Mouse (Mus musculus): ENCODE results near the gene Xpo4. TPM values are rescaled to one million over a fixed set of nuclear protein-coding genes. Genes with fewer than 3 reads are reported as not detected.

The Xpo4 gene
- polyA plus RNA-seq, 1 experiment from 2014 or later, result 13.0 TPM

DNA sequence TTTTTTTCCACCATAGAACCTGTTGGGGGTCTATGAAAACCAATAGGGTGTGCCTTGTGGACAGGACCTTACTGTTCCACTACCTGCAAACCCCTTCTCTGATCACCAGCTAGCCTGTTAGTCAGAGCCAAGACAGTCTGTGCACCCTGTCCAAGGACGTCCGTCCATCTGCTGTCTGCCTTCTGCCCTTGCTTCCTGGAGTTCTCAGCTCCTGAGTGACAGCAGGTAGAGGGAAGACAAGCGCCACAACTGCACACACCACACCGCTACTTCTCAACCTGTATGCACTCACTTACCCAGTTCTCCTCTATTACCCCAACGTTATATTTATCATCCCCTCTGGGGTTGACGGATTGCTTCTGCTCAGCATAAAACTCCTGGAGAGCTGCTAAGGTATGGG lies 99.6 kb downstream of the Xpo4 start:
- H3K27ac ChIP-seq (ENCODE audit: low read length), result no peak overlapping the region
- H3K36me3 ChIP-seq (ENCODE audit: control insufficient read depth, insufficient read depth), result no peaks in the 10 kb centered on the region
- H3K4me3 ChIP-seq (ENCODE audit: low read length), result no peak overlapping the region
- no peaks in the 10 kb centered on the region; the same call in 1 of the 2 replicates for H3K4me1 ChIP-seq (ENCODE audit: control insufficient read depth, insufficient read depth, low read length)
- 79% methylated on average over 6 of the region's 6 CpGs for WGBS
- no peak for ATAC-seq (replicated peaks; ENCODE audit: extremely low read depth, insufficient read depth, low FRiP score)
- H3K4me2 ChIP-seq (ENCODE audit: low read depth, low read length), result no peak overlapping the region
- no peaks in the 10 kb centered on the region for H3K9me3 ChIP-seq (replicated peaks; ENCODE audit: control insufficient read depth, low read length)
- no peak overlapping the region for H3K9ac ChIP-seq (ENCODE audit: low read length)
- H3K27me3 ChIP-seq (ENCODE audit: control insufficient read depth, insufficient read depth, low read length), result no peaks in the 10 kb centered on the region

DNA sequence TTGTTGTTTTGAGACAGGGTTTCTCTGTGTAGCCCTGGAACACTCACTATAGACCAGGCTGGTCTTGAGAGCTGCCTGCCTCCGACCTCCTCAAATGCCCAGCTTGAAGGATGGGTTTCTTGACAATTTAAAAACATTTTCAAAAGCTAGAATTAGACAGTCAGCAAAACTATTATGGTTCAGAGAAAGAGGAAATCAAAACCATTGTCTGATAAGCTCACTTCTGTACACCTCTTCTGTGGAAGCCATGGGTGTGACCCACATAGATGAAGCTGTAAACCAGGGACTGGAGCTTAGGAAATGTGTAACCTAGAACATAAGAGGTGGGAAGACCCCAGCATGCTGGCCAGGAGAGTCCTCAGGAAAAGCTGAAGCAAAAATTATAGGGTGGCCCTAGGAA lies 108.3 kb downstream of the Xpo4 start:
- H3K9ac ChIP-seq (ENCODE audit: low read length), result no peak overlapping the region
- 86% methylated on average over 1 of the region's 1 CpGs for WGBS
- H3K27me3 ChIP-seq (ENCODE audit: control insufficient read depth, insufficient read depth, low read length), result no peaks in the 10 kb centered on the region
- H3K9me3 ChIP-seq (replicated peaks; ENCODE audit: control insufficient read depth, low read length), result no peaks in the 10 kb centered on the region
- no peak overlapping the region for H3K4me3 ChIP-seq (ENCODE audit: low read length)
- no peak overlapping the region for H3K27ac ChIP-seq (ENCODE audit: low read length)
- H3K36me3 ChIP-seq (ENCODE audit: control insufficient read depth, insufficient read depth), result no peaks in the 10 kb centered on the region; the same call in 1 of the 2 replicates
- no peak for ATAC-seq (replicated peaks; ENCODE audit: extremely low read depth, insufficient read depth, low FRiP score)
- no peak overlapping the region for H3K4me2 ChIP-seq (ENCODE audit: low read depth, low read length)
- no peaks in the 10 kb centered on the region for H3K4me1 ChIP-seq (ENCODE audit: control insufficient read depth, insufficient read depth, low read length)

DNA sequence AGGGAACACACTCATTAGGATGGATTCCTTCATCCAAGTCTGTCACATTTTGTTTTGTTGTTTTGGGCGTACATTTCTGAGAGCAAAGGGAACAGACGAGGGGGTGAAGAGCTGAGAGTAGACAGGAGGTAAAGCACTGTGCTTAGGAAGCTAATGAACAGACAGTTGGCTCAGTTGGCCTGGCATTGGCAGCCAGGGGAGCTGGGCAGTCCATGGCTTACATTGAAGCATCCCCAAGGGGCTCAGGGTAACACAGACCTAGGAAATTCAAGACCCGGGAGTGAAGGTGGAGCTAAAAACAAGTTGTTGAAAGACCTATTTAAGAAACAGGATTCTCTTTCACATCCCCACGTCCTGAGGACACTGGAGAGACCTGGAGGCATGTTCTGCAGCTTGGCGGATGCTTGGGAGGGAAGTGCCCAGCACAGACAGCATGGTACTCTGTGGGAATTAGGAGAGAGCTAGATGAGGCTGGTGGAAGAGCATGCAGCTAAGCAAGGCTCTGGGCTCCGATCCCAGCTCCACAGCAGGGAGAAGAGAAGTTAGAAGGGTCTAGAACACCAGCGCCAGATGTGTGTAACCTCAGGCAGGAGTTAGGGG lies 109.7 kb downstream of the Xpo4 start:
- Histone ChIP-seq H3K36me3 (ENCODE audit: control insufficient read depth, insufficient read depth) (no peaks in the 10 kb centered on the region; the same call in 1 of the 2 replicates), H3K4me1 (ENCODE audit: control insufficient read depth, insufficient read depth, low read length) (no peaks in the 10 kb centered on the region), H3K27me3 (ENCODE audit: control insufficient read depth, insufficient read depth, low read length) (no peaks in the 10 kb centered on the region), H3K27ac (ENCODE audit: low read length) (no peak overlapping the region), H3K4me2 (ENCODE audit: low read depth, low read length) (no peak overlapping the region), H3K9me3 (replicated peaks; ENCODE audit: control insufficient read depth, low read length) (no peaks in the 10 kb centered on the region), H3K4me3 (ENCODE audit: low read length) (no peak overlapping the region), H3K9ac (ENCODE audit: low read length) (no peak overlapping the region)
- 81% methylated on average over 7 of the region's 7 CpGs for WGBS
- ATAC-seq (replicated peaks; ENCODE audit: extremely low read depth, insufficient read depth, low FRiP score), result no peak

DNA sequence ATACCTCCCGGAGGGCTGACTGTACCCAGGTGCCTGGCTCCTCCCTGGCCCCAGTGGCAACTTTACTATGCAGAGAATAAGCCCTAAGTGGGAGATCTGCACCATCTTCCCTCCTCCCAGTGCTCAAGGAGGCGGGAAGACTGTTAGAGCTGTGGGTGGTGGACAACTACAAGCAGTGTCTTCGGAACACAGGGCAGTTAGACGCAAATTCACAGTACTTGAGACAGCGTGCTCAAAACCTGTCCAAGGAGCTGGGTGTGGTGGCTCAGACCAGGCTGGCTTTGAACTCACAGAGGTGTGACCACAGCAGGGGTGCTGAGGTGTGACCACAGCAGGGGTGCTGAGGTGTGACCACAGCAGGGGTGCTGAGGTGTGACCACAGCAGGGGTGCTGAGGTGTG lies 110.8 kb downstream of the Xpo4 start:
- no peak overlapping the region for H3K9ac ChIP-seq (ENCODE audit: low read length)
- 88% methylated on average over 5 of the region's 5 CpGs for WGBS
- no peaks in the 10 kb centered on the region; the same call in 1 of the 2 replicates for H3K36me3 ChIP-seq (ENCODE audit: control insufficient read depth, insufficient read depth)
- no peak for ATAC-seq (replicated peaks; ENCODE audit: extremely low read depth, insufficient read depth, low FRiP score)
- H3K27ac ChIP-seq (ENCODE audit: low read length), result no peak overlapping the region
- no peaks in the 10 kb centered on the region for H3K9me3 ChIP-seq (replicated peaks; ENCODE audit: control insufficient read depth, low read length)
- no peaks in the 10 kb centered on the region for H3K4me1 ChIP-seq (ENCODE audit: control insufficient read depth, insufficient read depth, low read length)
- no peak overlapping the region for H3K4me3 ChIP-seq (ENCODE audit: low read length)
- no peak overlapping the region for H3K4me2 ChIP-seq (ENCODE audit: low read depth, low read length)
- H3K27me3 ChIP-seq (ENCODE audit: control insufficient read depth, insufficient read depth, low read length), result no peaks in the 10 kb centered on the region

DNA sequence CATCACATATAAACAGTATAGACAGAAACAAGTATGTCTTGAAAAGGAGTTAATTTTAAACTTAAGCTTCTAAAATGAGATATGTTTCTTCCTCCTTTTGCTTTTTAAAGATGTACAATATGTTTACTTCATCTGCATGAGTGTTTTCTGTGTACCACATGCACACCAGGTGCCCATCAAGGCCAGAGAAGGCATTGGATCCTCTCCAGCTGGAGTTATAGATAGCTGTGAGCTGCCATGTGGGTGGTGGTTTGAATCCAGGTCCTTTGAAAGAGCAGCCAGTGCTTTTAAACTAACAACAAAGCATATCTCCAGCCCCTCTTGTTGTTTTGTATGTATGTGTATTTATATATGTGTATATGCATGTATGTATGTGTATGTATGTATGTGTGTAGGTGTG lies 112.3 kb downstream of the Xpo4 start:
- no peaks in the 10 kb centered on the region for H3K4me1 ChIP-seq (ENCODE audit: control insufficient read depth, insufficient read depth, low read length)
- no peaks in the 10 kb centered on the region; the same call in 1 of the 2 replicates for H3K36me3 ChIP-seq (ENCODE audit: control insufficient read depth, insufficient read depth)
- no peaks in the 10 kb centered on the region for H3K27me3 ChIP-seq (ENCODE audit: control insufficient read depth, insufficient read depth, low read length)
- H3K9ac ChIP-seq (ENCODE audit: low read length), result no peak overlapping the region
- H3K4me3 ChIP-seq (ENCODE audit: low read length), result no peak overlapping the region
- no peak for ATAC-seq (replicated peaks; ENCODE audit: extremely low read depth, insufficient read depth, low FRiP score)
- no peaks in the 10 kb centered on the region for H3K9me3 ChIP-seq (replicated peaks; ENCODE audit: control insufficient read depth, low read length)
- H3K4me2 ChIP-seq (ENCODE audit: low read depth, low read length), result no peak overlapping the region
- no peak overlapping the region for H3K27ac ChIP-seq (ENCODE audit: low read length)

DNA sequence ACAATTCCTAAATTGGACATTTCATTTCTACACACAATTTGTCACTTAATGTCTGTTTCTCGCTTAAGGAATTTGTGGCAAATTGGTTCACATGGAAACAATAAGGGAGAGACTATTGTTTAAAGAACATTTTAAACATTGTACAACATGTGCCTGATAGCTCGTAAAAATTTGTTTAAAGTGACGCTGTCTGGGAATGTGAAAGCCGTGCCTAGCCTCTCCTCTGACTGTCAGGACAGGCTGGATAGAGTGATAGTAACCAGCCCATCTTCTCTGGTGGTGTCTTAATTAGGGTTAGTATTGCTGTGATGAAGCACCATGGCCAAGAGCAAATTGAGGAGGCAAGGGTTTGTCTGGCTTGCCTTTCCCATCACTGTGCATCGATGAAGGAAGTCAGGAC lies 118.2 kb downstream of the Xpo4 start:
- H3K4me3 ChIP-seq (ENCODE audit: low read length), result no peak overlapping the region
- no peak overlapping the region for H3K9ac ChIP-seq (ENCODE audit: low read length)
- H3K27ac ChIP-seq (ENCODE audit: low read length), result no peak overlapping the region
- WGBS, result 70% methylated on average over 5 of the region's 5 CpGs
- H3K36me3 ChIP-seq (ENCODE audit: control insufficient read depth, insufficient read depth), result no peaks in the 10 kb centered on the region
- no peaks in the 10 kb centered on the region for H3K27me3 ChIP-seq (ENCODE audit: control insufficient read depth, insufficient read depth, low read length)
- no peaks in the 10 kb centered on the region for H3K9me3 ChIP-seq (replicated peaks; ENCODE audit: control insufficient read depth, low read length)
- no peak for ATAC-seq (replicated peaks; ENCODE audit: extremely low read depth, insufficient read depth, low FRiP score)
- H3K4me1 ChIP-seq (ENCODE audit: control insufficient read depth, insufficient read depth, low read length), result no peaks in the 10 kb centered on the region
- no peak overlapping the region for H3K4me2 ChIP-seq (ENCODE audit: low read depth, low read length)

DNA sequence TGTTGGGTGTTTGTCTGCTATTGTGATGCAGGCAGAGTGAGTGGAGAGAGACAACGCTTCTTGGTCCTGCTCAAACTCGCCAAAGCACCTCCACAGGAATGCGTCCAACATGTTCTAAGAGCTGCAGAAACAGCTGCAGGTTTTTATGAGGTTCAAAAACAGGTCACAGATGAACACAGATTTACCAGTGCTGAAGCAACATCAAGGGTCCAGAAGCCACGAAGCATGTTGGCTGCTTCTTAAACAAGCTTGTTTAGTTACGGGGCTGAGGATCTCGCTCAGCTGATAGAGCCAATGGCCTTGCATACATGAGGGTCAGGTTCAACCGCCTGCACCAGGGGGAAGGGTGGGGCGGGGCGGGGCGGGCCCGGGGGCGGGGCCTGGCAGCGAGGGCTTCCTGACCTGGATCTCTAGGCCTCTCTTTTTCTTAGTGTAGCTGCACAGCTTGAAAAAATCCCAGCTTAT lies 118.6 kb downstream of the Xpo4 start:
- no peak overlapping the region for H3K27ac ChIP-seq (ENCODE audit: low read length)
- H3K27me3 ChIP-seq (ENCODE audit: control insufficient read depth, insufficient read depth, low read length), result no peaks in the 10 kb centered on the region
- H3K4me3 ChIP-seq (ENCODE audit: low read length), result no peak overlapping the region
- WGBS, result 25% methylated on average over 13 of the region's 13 CpGs
- H3K4me1 ChIP-seq (ENCODE audit: control insufficient read depth, insufficient read depth, low read length), result no peaks in the 10 kb centered on the region
- no peaks in the 10 kb centered on the region for H3K9me3 ChIP-seq (replicated peaks; ENCODE audit: control insufficient read depth, low read length)
- no peak overlapping the region for H3K4me2 ChIP-seq (ENCODE audit: low read depth, low read length)
- ATAC-seq (replicated peaks; ENCODE audit: extremely low read depth, insufficient read depth, low FRiP score), result peak; percentile 52
- H3K36me3 ChIP-seq (ENCODE audit: control insufficient read depth, insufficient read depth), result no peaks in the 10 kb centered on the region
- H3K9ac ChIP-seq (ENCODE audit: low read length), result no peak overlapping the region

DNA sequence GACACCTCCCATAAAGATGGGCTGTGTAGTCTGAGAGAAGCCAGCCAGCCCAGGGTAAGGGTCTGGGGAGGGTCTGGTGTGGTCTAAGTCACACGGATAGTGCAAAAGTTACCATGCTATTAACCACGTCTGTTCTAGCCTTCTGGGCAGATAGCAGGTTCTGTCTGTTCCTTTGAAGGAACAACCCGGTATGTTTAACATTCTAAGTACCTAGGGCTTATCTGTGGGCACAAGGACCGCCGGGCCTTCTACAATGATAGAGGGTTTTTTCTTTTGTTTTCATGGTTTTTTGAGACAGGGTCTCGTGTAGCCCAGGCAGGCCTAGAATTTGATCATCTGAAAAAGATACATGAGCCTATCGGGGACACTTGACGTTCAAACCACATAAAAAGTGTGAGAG lies 119.1 kb downstream of the Xpo4 start:
- Histone ChIP-seq H3K4me3 (ENCODE audit: low read length) (no peak overlapping the region), H3K4me2 (ENCODE audit: low read depth, low read length) (no peak overlapping the region), H3K9ac (ENCODE audit: low read length) (no peak overlapping the region), H3K27me3 (ENCODE audit: control insufficient read depth, insufficient read depth, low read length) (no peaks in the 10 kb centered on the region), H3K27ac (ENCODE audit: low read length) (no peak overlapping the region), H3K9me3 (replicated peaks; ENCODE audit: control insufficient read depth, low read length) (no peaks in the 10 kb centered on the region), H3K4me1 (ENCODE audit: control insufficient read depth, insufficient read depth, low read length) (no peaks in the 10 kb centered on the region), H3K36me3 (ENCODE audit: control insufficient read depth, insufficient read depth) (no peaks in the 10 kb centered on the region)
- no peak for ATAC-seq (replicated peaks; ENCODE audit: extremely low read depth, insufficient read depth, low FRiP score)
- 74% methylated on average over 8 of the region's 8 CpGs for WGBS

DNA sequence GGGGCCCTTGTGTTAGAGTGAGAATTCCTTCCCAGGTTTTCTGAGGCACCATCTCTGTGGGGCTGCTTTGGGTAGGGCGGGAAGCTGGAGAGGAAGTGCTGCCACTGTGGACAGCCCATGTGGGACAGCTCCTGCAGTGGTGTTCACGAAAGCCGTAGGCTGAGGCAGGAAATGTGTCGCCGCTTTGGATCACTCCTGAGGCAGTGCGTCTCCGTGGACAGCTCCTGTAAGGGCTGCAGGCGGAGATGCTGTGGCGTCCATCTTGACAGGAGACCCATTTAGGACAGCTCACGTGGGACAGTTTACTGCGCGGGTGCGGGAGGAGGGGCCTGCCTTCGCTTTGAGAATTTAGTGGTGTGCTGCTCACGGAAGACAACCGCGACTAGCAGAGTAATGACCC lies 119.7 kb downstream of the Xpo4 start:
- Histone ChIP-seq H3K4me3 (ENCODE audit: low read length) (no peak overlapping the region), H3K4me2 (ENCODE audit: low read depth, low read length) (no peak overlapping the region), H3K4me1 (ENCODE audit: control insufficient read depth, insufficient read depth, low read length) (no peaks in the 10 kb centered on the region), H3K9ac (ENCODE audit: low read length) (no peak overlapping the region), H3K36me3 (ENCODE audit: control insufficient read depth, insufficient read depth) (no peaks in the 10 kb centered on the region), H3K27ac (ENCODE audit: low read length) (no peak overlapping the region), H3K9me3 (replicated peaks; ENCODE audit: control insufficient read depth, low read length) (no peaks in the 10 kb centered on the region), H3K27me3 (ENCODE audit: control insufficient read depth, insufficient read depth, low read length) (no peaks in the 10 kb centered on the region)
- 85% methylated on average over 17 of the region's 17 CpGs for WGBS
- ATAC-seq (replicated peaks; ENCODE audit: extremely low read depth, insufficient read depth, low FRiP score), result no peak

Measured in heart, embryonic 16.5 days (tissue).